Mouse (Mus musculus) spleen, embryonic (tissue): ENCODE results near the gene Tfcp2l1.
"Not testable (repeated sequence)": the region's sequence is repeated elsewhere in the genome, so short reads cannot be mapped to it uniquely, and the experiment has no call there.

ENCODE experiments used
- CTCF ChIA-PET: fragments of 350-600 bp; sonication (Branson Sonifier 250); formaldehyde crosslinking; loops from one replicate; lab custom pipeline; 2022; lab: Charles Lee

The Tfcp2l1 gene

DNA sequence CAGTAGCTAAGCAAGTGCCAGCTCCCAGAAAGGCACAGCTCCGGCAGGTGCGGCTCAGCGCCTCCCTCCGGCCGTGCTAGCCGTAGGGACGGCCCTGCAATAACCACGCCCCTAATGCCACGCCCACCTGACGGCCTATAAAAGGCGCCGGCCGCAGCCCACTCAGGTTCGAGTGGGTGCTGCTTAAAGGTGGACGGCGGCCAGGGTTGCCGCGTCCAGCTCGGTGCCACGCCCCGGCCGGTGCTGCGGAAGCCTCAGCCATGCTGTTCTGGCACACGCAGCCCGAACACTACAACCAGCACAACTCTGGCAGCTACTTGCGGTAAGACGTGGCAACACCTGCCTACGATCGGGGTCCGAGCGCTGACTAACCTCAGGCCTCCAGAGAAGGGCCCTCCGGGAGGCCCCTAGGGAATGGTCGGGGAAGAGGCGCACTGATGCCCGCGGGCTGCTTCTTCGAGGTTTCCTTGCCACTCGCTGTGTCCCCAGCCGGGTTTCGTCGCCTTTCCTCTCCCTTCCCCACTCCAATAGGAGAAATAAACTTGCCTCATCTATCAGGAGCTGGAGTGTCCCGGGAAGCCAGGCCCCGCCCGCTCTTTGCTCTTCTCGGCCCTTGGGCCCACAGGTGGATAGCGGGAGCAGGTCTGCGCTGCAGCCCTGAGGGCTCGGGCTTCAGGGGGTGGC lies at the start of gene Tfcp2l1:
TSS of gene Tfcp2l1 (plus strand) at position 165 of the 684 bp plus-strand sequence.
- CTCF ChIA-PET: no interaction called here

- CTCF ChIA-PET: no interaction called here
Observed at GRCm38 (mm10) chr1:118580174-118580702, 47.5 kb upstream of the Tfcp2l1 start.

GRCm38 (mm10) chr1:118581179-118581578 lies 46.6 kb upstream of the Tfcp2l1 start:
- CTCF ChIA-PET: no interaction called here

DNA sequence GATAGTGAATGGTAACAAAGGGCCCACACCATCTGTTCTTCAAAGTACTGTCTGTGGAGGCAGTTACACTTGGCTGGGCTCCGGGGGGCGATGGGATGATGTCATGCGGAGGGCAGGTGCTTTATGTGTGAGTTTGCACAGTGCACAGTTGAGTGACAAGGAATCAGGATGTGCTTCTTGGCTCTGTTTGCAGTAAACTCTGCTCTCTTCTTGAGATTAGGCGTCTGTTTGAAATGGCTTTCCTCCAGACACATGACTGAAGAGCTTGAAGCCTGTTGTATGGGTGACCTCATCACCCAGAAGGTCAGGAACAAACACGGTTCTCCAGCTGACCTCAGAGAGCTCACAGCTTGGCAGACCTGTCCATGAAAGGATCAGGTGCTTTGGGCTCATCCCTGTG lies 38.0 kb upstream of the Tfcp2l1 start:
- CTCF ChIA-PET: no interaction called here

DNA sequence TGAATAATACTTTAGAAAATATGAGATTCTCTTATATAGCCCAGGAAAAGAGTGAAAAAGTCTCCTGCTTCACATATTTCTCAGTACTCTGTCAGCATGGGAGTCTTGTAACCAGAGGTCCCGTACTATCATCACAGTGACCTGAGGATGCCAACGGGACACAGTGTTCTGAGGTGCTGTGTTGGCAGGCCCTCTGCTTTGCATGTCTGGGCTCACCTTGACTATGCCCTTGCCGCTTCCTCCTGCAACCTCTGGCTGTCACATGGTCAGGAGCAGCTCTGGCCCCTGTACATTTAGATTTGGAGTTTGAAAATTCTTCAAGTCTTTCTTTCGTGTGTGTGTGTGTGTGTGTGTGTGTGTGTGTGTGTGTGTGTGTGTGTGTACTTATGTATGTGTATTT lies 34.8 kb upstream of the Tfcp2l1 start:
- CTCF ChIA-PET: no interaction called here

GRCm38 (mm10) chr1:118595395-118595794 lies 32.4 kb upstream of the Tfcp2l1 start:
- CTCF ChIA-PET: no interaction called here

GRCm38 (mm10) chr1:118597475-118598213 lies 30.1 kb upstream of the Tfcp2l1 start:
- CTCF ChIA-PET: no interaction called here

- CTCF ChIA-PET: no interaction called here
Observed at GRCm38 (mm10) chr1:118598339-118598738, 29.4 kb upstream of the Tfcp2l1 start.

DNA sequence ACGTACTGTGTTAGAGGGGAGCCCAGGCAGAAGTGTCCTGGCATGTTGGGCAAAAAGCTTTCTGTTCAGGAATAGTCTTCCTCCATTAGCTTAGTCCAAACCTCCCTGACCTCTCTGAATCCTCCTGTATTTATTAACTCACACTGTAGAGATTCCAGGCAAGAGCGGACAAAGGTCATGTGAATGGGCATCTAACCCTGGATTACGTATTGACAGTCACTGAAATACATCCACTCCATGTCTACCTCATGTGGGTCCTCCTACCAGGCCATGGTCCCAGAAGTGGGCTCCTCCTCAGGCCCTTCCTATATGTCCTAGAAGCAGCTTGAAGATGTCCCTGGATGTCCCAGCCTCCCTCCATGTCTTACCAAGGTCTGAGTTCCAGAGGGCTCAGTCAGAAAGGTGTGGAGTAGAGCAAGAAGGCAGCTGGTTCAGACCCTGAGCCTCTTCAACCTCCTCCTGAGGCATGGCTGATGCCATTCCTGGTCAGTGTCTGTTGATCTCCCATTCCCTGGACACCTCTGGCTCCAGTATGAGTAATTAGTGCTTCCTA lies 14.0 kb upstream of the Tfcp2l1 start:
- CTCF ChIA-PET: no interaction called here

- CTCF ChIA-PET: not testable (repeated sequence)
Observed at GRCm38 (mm10) chr1:118621055-118621454, 6.7 kb upstream of the Tfcp2l1 start.

DNA sequence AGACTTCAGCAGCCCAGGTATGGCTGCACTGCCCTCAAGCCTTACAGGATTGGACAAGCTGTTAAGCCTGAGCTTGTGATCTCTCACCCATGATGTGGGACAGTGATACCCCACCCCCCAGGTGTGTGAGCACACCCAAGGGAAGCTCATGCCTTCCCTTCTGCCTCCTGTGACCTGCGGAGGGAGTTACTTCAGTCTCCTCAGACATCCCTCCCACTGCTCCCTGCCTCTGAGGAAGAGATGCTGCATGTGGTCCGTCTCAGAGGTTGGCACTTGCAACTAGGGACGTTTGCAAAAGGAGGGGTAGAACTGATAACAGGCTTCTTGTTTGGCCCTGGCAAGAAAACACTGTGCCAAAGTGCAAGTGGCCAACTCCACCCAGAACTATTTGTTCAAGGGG lies 4.9 kb upstream of the Tfcp2l1 start:
- CTCF ChIA-PET: no interaction called here

- CTCF ChIA-PET: no interaction called here
Observed at GRCm38 (mm10) chr1:118625461-118625860, 2.3 kb upstream of the Tfcp2l1 start.

- CTCF ChIA-PET: no interaction called here
Observed at GRCm38 (mm10) chr1:118625921-118626320, 1.8 kb upstream of the Tfcp2l1 start.

DNA sequence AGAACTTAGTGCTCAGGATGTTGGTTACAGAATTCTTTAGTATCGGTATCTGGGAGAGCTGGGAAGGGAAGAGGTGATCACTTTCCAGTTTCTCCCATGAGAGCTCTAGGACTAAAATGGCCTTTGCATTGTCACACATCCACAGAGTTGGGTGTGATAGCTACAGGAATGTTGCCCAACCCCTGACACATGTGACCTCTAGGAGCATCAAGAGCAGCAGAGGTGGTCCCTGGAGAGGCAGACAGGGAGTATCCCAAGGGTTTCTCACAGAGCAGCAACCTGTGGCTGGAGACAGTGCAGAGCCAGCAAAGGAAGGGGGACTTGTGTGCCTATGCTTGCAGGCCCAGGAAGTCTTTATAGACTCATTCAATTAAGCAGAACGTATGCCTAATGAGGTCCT lies 1.3 kb upstream of the Tfcp2l1 start:
- CTCF ChIA-PET: no interaction called here

DNA sequence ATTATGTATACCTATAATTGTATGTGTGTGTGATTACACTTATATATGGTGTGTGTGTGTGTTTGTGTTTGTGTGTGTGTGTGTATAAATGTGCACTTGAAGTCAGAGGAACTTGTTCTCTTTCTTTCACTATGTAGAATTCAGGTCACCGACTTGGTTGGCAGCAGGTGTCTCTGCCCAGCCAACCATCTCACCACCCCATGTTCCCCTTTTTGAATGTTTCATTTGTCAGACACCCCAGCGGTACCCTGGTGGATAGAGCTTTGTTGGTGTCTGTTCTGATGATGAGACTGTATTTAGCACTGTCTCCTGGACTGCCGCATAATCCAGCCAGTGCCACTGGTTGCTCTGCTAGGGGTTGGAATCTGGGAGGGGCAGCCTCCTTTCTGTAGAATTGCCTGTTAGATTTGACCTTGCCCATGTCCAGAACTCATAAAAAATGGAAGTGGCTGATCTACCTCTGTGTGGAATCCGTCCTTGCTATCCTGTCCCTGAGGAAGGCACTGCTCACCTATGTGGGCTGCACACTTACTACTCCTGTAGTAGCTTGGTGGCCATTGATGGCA lies 5.8 kb downstream of the Tfcp2l1 start:
- CTCF ChIA-PET: no interaction called here

- CTCF ChIA-PET: no interaction called here
Observed at GRCm38 (mm10) chr1:118642296-118642999, 14.7 kb downstream of the Tfcp2l1 start.

- CTCF ChIA-PET: no interaction called here
Observed at GRCm38 (mm10) chr1:118643138-118643979, 15.6 kb downstream of the Tfcp2l1 start.

- CTCF ChIA-PET: no interaction called here
Observed at GRCm38 (mm10) chr1:118645701-118646100, 18.0 kb downstream of the Tfcp2l1 start.

GRCm38 (mm10) chr1:118648015-118648414 lies 20.3 kb downstream of the Tfcp2l1 start:
- CTCF ChIA-PET: no interaction called here

- CTCF ChIA-PET: no interaction called here
Observed at GRCm38 (mm10) chr1:118649933-118650770, 22.4 kb downstream of the Tfcp2l1 start.
